Mouse (Mus musculus): ENCODE results near the gene Cpz. TPM values are rescaled to one million over a fixed set of nuclear protein-coding genes. Genes with fewer than 3 reads are reported as not detected.
A peak's percentile ranks its signal among the peaks of the same experiment; 100 is the strongest.

The Cpz gene
- polyA plus RNA-seq, 1 experiment from 2014 or later, result 21.5 TPM

GRCm38 (mm10) chr5:35524381-35524780, 1.1 kb downstream of the Cpz start:
- Histone ChIP-seq H3K9me3 (replicated peaks) (no peaks in the 10 kb centered on the region), H3K27ac (replicated peaks) (no peak overlapping the region), H3K4me2 (replicated peaks) (peak overlapping the region; percentile 71; the same call in 1 of the 2 replicates), H3K4me3 (replicated peaks) (peak overlapping the region; percentile 38; the same call in 1 of the 2 replicates), H3K9ac (no peak overlapping the region), H3K4me1 (peaks cover 19% of the 10 kb centered on the region), H3K27me3 (peaks cover 5% of the 10 kb centered on the region; the same call in 1 of the 2 replicates), H3K36me3 (no peaks in the 10 kb centered on the region)
- 65% methylated on average over 2 of the region's 2 CpGs for WGBS
- no peak for ATAC-seq (ENCODE audit: insufficient number of reproducible peaks, low FRiP score, low TSS enrichment, low read depth)

GRCm38 (mm10) chr5:35523735-35524134, 1.8 kb downstream of the Cpz start:
- Histone ChIP-seq H3K4me2 (replicated peaks) (0 out of 2 replicates have a peak overlapping the region, but pooled peaks have one; percentile 71), H3K9ac (no peak overlapping the region), H3K4me3 (replicated peaks) (no peak overlapping the region), H3K9me3 (replicated peaks) (no peaks in the 10 kb centered on the region), H3K36me3 (no peaks in the 10 kb centered on the region), H3K27me3 (peaks cover 5% of the 10 kb centered on the region; the same call in 1 of the 2 replicates), H3K27ac (replicated peaks) (no peak overlapping the region), H3K4me1 (peaks cover 19% of the 10 kb centered on the region)
- 2% methylated on average over 5 of the region's 5 CpGs for WGBS
- no peak for ATAC-seq (ENCODE audit: insufficient number of reproducible peaks, low FRiP score, low TSS enrichment, low read depth)

GRCm38 (mm10) chr5:35516781-35517180, 8.7 kb downstream of the Cpz start:
- H3K4me2 ChIP-seq (replicated peaks), result no peak overlapping the region
- no peak for ATAC-seq (ENCODE audit: insufficient number of reproducible peaks, low FRiP score, low TSS enrichment, low read depth)
- H3K36me3 ChIP-seq, result no peaks in the 10 kb centered on the region
- H3K27me3 ChIP-seq, result peaks cover 10% of the 10 kb centered on the region
- no peak overlapping the region for H3K4me3 ChIP-seq (replicated peaks)
- H3K4me1 ChIP-seq, result no peaks in the 10 kb centered on the region
- H3K9me3 ChIP-seq (replicated peaks), result no peaks in the 10 kb centered on the region
- WGBS, result 80% methylated on average over 11 of the region's 11 CpGs
- no peak overlapping the region for H3K27ac ChIP-seq (replicated peaks)
- H3K9ac ChIP-seq, result no peak overlapping the region

GRCm38 (mm10) chr5:35510589-35510988, 14.9 kb downstream of the Cpz start:
- no peak overlapping the region for H3K4me2 ChIP-seq (replicated peaks)

GRCm38 (mm10) chr5:35505016-35505415, 20.5 kb downstream of the Cpz start:
- Histone ChIP-seq H3K9me3 (replicated peaks) (no peaks in the 10 kb centered on the region), H3K4me3 (replicated peaks) (no peak overlapping the region), H3K4me1 (no peaks in the 10 kb centered on the region), H3K27me3 (no peaks in the 10 kb centered on the region), H3K27ac (replicated peaks) (no peak overlapping the region), H3K36me3 (no peaks in the 10 kb centered on the region), H3K4me2 (replicated peaks) (no peak overlapping the region), H3K9ac (no peak overlapping the region)
- no peak for ATAC-seq (ENCODE audit: insufficient number of reproducible peaks, low FRiP score, low TSS enrichment, low read depth)
- WGBS, result 49% methylated on average over 7 of the region's 7 CpGs

More at GRCm38 (mm10) chr5:35510589-35510988, 14.9 kb downstream of the Cpz start:
- no peak for ATAC-seq (ENCODE audit: insufficient number of reproducible peaks, low FRiP score, low TSS enrichment, low read depth)
- Histone ChIP-seq H3K9ac (no peak overlapping the region), H3K27me3 (peaks cover 5% of the 10 kb centered on the region; the same call in 1 of the 2 replicates), H3K27ac (replicated peaks) (no peak overlapping the region), H3K4me3 (replicated peaks) (no peak overlapping the region), H3K4me1 (no peaks in the 10 kb centered on the region), H3K36me3 (no peaks in the 10 kb centered on the region), H3K9me3 (replicated peaks) (no peaks in the 10 kb centered on the region)
- WGBS, result 19% methylated on average over 5 of the region's 5 CpGs

- no peaks in the 10 kb centered on the region for H3K36me3 ChIP-seq
- H3K9ac ChIP-seq, result no peak overlapping the region
- 59% methylated on average over 7 of the region's 7 CpGs for WGBS
- ATAC-seq (ENCODE audit: insufficient number of reproducible peaks, low FRiP score, low TSS enrichment, low read depth), result no peak
- H3K9me3 ChIP-seq (replicated peaks), result no peaks in the 10 kb centered on the region
- H3K27ac ChIP-seq (replicated peaks), result no peak overlapping the region
- peaks cover 4% of the 10 kb centered on the region; the same call in 1 of the 2 replicates for H3K27me3 ChIP-seq
- H3K4me2 ChIP-seq (replicated peaks), result no peak overlapping the region
- no peaks in the 10 kb centered on the region for H3K4me1 ChIP-seq
- H3K4me3 ChIP-seq (replicated peaks), result no peak overlapping the region
Measured at GRCm38 (mm10) chr5:35497344-35497743, 28.2 kb downstream of the Cpz start.

- 17% methylated on average over 5 of the region's 5 CpGs for WGBS
- Histone ChIP-seq H3K36me3 (no peaks in the 10 kb centered on the region), H3K27ac (replicated peaks) (no peak overlapping the region), H3K4me2 (replicated peaks) (no peak overlapping the region), H3K4me1 (no peaks in the 10 kb centered on the region), H3K4me3 (replicated peaks) (no peak overlapping the region), H3K27me3 (peaks cover 4% of the 10 kb centered on the region; the same call in 1 of the 2 replicates), H3K9me3 (replicated peaks) (no peaks in the 10 kb centered on the region), H3K9ac (no peak overlapping the region)
- no peak for ATAC-seq (ENCODE audit: insufficient number of reproducible peaks, low FRiP score, low TSS enrichment, low read depth)
Measured at GRCm38 (mm10) chr5:35495989-35496388, 29.5 kb downstream of the Cpz start.

GRCm38 (mm10) chr5:35494773-35495390, 30.6 kb downstream of the Cpz start:
- H3K9me3 ChIP-seq (replicated peaks), result no peaks in the 10 kb centered on the region
- no peaks in the 10 kb centered on the region for H3K36me3 ChIP-seq
- H3K27ac ChIP-seq (replicated peaks), result no peak overlapping the region
- H3K27me3 ChIP-seq, result peaks cover 4% of the 10 kb centered on the region; the same call in 1 of the 2 replicates
- no peaks in the 10 kb centered on the region for H3K4me1 ChIP-seq
- H3K4me2 ChIP-seq (replicated peaks), result no peak overlapping the region
- no peak overlapping the region for H3K4me3 ChIP-seq (replicated peaks)
- peak; percentile 31; the same call in 1 of the 2 replicates for ATAC-seq (ENCODE audit: insufficient number of reproducible peaks, low FRiP score, low TSS enrichment, low read depth)
- H3K9ac ChIP-seq, result no peak overlapping the region
- 33% methylated on average over 8 of the region's 8 CpGs for WGBS

GRCm38 (mm10) chr5:35493770-35494169, 31.7 kb downstream of the Cpz start:
- Histone ChIP-seq H3K9me3 (replicated peaks) (no peaks in the 10 kb centered on the region), H3K9ac (no peak overlapping the region), H3K36me3 (no peaks in the 10 kb centered on the region), H3K4me2 (replicated peaks) (no peak overlapping the region), H3K27ac (replicated peaks) (no peak overlapping the region), H3K27me3 (peaks cover 4% of the 10 kb centered on the region; the same call in 1 of the 2 replicates), H3K4me3 (replicated peaks) (no peak overlapping the region), H3K4me1 (no peaks in the 10 kb centered on the region)
- no peak for ATAC-seq (ENCODE audit: insufficient number of reproducible peaks, low FRiP score, low TSS enrichment, low read depth)
- WGBS, result 81% methylated on average over 12 of the region's 12 CpGs

GRCm38 (mm10) chr5:35479521-35479920, 46.0 kb downstream of the Cpz start:
- H3K27me3 ChIP-seq, result no peaks in the 10 kb centered on the region; the same call in 1 of the 2 replicates
- 27% methylated on average over 4 of the region's 4 CpGs for WGBS
- H3K9me3 ChIP-seq (replicated peaks), result no peaks in the 10 kb centered on the region
- no peak overlapping the region for H3K4me3 ChIP-seq (replicated peaks)
- ATAC-seq (ENCODE audit: insufficient number of reproducible peaks, low FRiP score, low TSS enrichment, low read depth), result no peak
- H3K36me3 ChIP-seq, result no peaks in the 10 kb centered on the region
- H3K9ac ChIP-seq, result no peak overlapping the region
- no peak overlapping the region for H3K27ac ChIP-seq (replicated peaks)
- H3K4me2 ChIP-seq (replicated peaks), result no peak overlapping the region
- H3K4me1 ChIP-seq, result peaks cover 12% of the 10 kb centered on the region

GRCm38 (mm10) chr5:35475236-35475635, 50.3 kb downstream of the Cpz start:
- 42% methylated on average over 6 of the region's 6 CpGs for WGBS
- ATAC-seq (ENCODE audit: insufficient number of reproducible peaks, low FRiP score, low TSS enrichment, low read depth), result no peak
- Histone ChIP-seq H3K4me2 (replicated peaks) (no peak overlapping the region), H3K4me1 (peaks cover 15% of the 10 kb centered on the region), H3K27me3 (peaks cover 18% of the 10 kb centered on the region), H3K36me3 (no peaks in the 10 kb centered on the region), H3K4me3 (replicated peaks) (no peak overlapping the region), H3K9ac (no peak overlapping the region), H3K9me3 (replicated peaks) (no peaks in the 10 kb centered on the region), H3K27ac (replicated peaks) (no peak overlapping the region)

Data from embryonic facial prominence, embryonic 15.5 days (tissue).